Mouse (Mus musculus) inflammation-experienced regulatory T-cells, adult 6 months (primary cell): Measurements from ENCODE around the gene Pigk. TPM values are rescaled to one million over a fixed set of nuclear protein-coding genes. Genes with fewer than 3 reads are reported as not detected.

Experiments used
- ATAC-seq: one replicate; pipeline ENCODE4 v1.8.0; 2017
- polyA plus RNA-seq, 3 experiments: library from polyadenylated mRNA; unstranded; fragments of 100-300 nt; shearing (Covaris generic); gene quantifications; one replicate each; pipeline ENCODE4 v1.2.1; 2017

Pigk gene
- polyA plus RNA-seq, 3 experiments from 2014 or later = 43.0 to 63.4 (median 56.5) TPM

DNA sequence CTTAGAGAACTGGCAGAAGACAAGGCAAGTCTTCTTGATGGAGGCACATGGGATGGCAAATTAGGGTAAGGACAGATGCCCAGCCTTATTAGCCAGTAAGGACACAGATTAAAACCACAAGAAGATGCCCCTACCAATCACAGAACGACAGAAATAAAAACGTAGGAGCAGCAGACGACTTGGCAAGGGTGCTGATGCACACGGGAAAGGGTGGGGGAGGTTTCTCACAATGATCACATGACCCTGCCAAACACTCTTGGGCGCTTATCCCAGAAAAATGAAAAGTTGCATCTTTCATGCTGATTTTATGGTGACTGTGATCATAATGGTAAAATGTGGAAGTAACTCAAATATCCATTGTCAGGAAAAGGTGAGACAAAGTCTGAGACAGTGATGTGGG is 193.2 kb downstream of the Pigk start:
- no peak for ATAC-seq

DNA sequence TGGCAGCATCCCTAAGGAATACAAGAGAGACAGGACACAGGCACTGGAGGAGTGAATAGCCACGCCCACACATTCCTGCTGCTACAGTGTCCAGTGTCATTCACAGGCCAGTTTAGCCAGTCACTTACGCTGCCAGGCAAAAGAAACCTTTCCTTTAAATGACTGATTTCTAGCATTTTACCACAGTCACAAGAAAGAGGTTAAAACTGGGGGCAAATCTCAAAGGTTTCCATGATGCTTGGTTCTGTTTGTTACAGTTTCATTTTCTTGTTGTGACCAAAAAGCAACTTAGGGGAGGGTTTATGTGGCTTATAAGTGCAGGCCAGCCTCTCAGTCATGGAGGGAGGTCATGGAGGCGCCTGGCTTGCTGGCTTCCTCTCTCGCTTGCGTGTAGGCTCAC is 193.8 kb downstream of the Pigk start:
- ATAC-seq = no peak

DNA sequence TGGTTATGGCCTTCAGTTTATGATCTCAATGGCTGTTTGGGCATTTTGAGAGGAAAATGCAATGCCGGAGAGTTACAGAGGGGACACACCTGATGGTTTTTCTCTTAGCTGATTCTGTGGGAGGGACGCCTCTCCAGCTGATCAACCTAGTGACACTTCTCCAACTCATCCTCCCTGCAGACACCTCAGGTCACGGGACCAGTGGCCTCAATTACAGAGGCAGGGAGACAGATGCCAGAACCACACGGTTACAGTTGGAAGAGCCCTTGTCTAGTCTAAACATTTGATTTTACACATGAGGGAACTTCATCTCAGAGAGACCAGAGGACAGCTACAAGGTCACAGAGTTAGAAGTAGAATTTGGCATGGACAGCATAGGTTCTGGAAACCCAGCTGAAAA is 197.7 kb downstream of the Pigk start:
- no peak for ATAC-seq

DNA sequence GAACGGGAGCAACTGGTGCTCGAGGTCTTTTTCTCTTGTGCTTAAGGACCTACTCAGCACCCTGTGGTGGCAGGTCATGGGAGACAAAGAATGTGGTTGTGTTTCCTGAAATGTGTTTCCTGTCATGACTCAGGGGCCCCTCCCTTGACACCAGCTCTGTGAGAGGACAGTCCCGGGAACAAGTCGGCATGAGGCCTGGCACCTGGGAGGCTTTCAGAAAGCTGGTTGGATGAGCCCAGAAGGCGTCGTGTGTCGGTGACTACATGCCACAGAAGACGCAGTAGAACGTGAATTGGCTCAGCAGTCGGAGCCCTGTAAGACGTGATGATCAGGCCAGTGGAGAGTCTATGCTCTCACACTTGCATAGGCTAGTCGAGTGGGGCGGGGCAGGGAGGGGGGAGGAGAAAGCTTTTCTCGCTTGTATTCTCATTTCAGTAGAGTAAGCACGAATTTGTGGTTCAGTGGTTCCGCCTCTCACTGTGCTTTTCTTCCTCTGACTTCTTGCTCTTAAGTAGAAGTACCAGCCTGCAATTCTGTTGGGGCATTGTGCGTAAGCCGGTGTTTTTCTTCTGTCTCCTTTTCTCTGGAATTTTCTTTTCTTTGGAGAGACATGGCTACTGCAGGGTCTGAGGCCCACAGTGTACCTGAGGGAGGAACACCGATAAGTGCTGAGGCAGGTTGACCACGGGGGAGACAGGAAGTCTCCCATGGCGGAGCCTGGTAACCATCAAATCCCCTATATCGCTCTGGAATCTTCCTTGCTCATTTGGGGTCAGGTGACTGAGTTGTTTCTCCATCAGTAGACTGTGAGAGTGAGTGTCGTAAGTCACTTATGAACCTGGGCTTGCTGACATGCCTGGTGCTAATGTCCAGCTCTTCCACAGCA is 198.6 kb downstream of the Pigk start:
- peak; percentile 83 for ATAC-seq

DNA sequence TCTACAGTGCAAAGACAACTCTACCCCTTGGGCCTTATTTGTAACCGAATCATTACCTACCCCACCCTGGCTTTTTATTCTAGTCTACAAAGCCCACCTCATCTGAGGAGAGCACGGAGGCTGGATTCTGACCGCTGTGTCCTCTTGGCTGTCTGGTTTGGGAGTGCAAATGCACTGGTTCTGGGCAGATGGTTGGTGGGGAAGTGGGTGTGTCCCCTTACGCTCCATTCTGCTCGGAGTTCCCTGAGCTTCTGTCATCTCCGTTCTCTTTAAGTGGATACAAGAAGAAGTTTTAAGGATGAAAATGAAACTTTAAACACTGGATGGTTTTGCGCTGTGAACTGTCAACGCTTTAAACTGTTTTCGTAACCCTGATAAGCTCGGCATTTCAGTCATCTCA is 199.2 kb downstream of the Pigk start:
- ATAC-seq = no peak

DNA sequence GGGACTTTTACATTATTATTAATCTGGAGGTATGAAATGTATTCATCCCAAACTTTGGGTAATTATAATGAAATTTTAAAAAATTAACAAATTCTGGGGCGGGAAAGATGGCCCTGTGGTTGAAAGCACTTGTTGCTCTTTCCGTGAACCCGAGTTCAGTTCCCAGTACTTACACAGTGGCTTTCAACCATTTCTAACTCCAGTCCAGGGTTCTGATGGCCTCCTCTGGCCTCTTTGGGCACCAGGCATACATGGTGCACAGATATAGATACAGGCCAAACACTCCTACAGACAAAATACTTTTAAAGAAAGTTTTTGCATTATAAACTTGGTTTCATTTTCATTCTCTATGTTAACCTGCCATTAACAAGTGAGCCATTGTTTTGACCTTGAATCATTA is 199.7 kb downstream of the Pigk start:
- no peak for ATAC-seq

DNA sequence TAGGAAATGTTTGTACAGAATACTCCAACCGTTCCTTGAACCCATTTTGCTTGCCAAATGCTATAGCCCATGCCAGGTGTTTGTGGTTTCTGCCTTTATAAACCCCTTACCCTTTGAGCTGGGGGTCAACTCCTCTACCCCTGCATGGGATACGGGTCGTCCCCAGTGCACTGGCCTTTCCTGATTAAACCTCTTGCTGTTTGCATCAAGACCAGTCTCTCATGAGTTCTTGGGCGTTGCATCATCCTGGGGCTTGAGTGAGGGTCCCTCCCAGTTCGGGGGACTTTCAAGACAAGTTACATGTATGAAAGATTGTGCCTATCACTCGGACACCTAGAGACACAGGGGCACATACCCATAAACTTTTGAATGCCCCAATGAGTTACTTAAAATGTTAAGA is 200.5 kb downstream of the Pigk start:
- ATAC-seq = no peak

DNA sequence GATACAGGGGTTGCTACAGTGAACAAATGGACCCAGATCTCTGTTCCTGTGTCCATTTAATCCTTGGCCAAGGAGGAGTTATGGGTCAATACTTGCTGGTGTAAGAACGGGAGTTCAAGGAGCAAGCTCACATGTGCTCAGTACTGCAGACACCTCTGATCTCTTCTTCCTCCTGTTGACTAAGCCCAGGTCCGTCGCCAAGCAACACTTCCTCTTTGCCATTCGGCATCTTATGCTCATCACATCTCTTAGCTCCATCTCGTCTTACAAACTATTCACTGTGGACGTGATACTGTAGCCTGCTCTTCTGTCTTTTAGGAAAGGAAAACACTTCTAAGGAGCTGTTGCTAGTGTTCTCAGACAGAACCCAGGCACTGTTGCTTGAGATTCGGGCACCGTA is 203.7 kb downstream of the Pigk start:
- ATAC-seq = peak; percentile 67

DNA sequence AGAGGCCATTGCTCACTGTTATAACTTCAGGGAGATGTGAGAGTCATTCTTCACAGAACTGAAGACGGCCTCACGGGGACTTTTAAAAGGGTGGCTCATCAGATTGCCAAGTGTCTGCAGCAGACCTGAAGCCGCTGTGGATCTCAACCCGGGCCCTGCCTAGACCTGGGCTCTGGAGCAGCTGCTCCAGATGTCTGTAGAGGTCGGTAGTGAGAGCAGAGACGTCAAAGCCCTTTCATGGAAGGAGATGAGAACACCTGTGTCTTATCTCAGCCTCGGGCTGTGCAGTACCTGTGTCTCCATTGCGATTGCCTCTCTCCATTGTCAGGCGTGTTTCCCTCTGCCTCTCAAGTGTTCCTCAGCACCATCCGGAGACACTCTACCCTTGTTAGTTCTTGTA is 205.2 kb downstream of the Pigk start:
- peak; percentile 18 for ATAC-seq

DNA sequence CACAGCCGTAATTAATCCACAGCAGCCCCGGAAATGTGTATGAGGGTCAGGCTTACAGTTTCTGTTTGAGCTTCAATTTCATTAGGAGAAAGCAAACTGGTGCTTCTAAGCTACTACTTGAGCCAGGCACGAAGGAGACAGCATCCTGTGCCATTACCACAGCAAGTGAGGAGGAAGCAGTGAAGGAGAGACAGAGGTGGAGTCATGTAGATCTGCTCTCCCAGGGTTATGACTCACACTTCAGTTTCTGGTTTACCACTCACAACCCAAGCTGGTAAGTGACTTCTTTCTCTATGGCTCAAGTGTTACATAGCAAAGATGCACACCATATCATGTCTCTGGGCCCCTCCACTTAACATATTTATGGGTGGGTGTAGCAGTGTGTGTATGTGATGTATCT is 206.5 kb downstream of the Pigk start:
- peak; percentile 88 for ATAC-seq

DNA sequence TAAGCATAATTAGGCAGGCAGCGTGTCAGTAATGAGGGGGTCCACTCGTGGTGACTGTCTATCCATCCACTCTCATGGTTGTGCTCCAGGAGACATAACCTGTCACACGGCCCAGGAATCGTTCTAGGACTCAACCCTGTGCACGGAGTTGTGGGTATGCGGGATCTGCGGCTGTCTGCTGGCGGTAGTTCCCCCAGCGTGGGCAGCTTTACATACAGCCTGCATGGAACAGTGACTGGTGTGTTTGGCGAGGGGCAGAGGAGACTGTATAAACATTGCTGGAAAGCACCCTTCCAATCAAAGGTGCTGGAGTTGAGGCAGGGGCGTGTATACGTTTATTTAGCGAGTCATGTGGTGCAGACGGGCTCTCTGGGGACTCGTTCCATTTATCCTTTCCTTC is 209.6 kb downstream of the Pigk start:
- ATAC-seq = no peak

DNA sequence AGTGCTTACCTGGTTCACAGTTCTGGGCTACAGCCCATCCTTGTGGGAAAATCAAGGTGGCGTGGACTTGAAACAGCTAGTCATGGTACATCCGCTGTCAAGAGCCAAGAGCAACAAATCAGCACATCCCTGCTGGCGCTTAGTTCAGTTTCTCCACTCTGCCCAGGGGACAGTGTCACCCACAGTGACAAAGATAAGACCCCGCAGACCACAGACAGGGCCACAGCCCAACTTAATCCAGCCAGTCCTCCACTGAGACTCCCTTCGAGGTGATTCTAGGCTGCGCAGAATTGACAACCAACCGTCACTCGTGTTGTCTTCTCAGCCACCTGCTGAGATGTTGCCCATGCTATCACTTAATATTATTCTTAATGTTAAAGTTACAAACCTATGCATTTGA is 211.5 kb downstream of the Pigk start:
- ATAC-seq = no peak

DNA sequence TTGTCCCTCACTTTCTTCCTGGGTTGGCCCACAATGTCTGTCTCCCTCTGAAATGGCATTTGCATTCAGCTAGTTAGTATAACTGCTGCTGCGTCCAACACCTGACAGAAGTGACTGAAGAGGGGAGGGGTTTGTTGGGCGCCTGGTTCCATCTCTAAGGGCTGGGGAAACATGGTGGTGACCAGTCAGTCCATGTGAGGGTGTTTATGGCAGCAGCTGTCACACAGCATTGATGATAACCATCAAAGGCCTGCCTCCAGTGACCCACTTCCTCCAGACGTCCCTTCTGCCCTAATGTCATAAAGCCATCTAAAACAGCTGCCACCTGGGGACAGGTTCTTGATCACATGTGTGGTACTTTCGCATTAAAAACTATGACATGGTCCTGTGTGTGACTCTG is 212.3 kb downstream of the Pigk start:
- peak; percentile 29 for ATAC-seq

DNA sequence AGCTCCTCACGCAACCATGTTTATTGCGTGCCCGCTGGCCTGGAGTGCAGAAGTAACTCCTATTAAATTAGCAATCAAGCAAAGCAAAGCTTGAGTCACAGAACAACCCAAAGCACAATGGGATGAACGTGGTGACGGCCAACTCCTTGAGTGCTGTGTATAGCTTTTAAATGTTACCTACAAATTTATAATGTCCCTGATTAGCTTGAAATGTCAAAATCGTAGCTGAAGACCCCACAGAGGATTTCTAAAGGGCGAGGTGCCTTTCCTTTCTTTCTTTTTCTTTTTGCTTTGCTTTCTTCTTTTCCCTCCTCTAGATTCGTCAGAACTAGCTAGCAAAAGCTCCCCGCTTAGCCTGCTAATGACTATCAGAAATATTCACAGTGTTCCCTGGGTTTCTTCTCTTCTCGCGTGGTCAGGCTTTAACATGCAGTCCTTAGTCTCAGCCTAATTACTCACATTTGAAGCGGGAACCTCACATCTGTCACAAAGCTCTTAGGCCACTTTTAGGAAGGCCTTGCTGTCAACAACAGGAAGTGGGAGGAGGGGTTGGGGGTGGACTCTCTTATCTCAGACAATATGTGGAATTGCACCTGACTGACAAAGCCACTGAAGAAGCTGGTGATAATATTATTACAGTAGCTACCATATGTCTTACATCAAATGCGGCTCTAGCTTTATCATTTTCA is 214.5 kb downstream of the Pigk start:
- peak; percentile 60 for ATAC-seq

DNA sequence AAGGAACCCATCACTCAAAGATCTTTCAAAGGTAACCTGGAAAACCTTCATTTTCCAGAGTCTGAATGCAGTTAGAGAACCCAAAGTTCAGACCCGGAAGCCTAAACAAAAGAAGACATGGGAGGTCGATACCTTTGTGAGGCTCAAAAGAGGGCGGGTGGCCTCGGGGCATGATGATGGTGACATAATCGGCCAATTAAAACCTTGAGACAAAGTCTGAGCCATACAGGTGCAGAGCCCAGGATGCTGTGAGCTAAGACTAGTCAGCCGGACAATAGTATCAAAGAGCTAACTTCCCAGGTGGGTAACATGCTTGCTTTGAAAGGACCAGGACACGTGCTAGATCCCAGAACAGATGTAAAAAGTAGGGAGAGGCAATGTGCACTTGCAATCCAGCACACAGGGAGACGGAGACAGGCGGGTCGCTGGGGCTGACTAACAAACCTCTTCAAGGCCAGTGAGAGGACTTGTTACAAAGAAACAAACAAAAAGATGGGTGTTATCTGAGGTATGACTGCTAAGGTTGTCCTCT is 215.4 kb downstream of the Pigk start:
- ATAC-seq = peak; percentile 25

DNA sequence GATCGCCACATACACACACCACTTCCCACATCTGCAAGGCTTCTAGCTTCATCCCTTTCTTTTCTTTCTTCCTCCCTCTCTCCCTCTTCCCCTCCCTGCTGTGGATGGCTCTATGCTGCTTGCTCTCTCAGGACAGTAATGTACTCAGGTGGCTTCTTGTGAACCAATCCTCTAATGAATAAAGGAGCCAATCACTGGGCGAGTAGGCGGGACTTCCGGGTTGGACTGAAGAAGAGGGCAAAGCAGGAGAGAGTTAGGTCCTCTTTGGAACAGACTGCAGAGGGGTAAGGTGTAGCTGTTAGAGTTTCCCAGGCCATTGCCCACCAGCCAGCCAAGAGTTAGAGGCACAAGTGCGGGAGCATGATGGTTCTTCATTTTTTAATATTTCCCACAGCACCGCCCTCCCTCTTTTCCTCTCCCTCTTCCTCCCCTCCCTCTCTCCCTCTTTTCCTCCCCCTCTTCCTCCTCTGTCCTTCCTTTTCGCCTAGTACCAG is 215.9 kb downstream of the Pigk start:
- ATAC-seq = peak; percentile 76

DNA sequence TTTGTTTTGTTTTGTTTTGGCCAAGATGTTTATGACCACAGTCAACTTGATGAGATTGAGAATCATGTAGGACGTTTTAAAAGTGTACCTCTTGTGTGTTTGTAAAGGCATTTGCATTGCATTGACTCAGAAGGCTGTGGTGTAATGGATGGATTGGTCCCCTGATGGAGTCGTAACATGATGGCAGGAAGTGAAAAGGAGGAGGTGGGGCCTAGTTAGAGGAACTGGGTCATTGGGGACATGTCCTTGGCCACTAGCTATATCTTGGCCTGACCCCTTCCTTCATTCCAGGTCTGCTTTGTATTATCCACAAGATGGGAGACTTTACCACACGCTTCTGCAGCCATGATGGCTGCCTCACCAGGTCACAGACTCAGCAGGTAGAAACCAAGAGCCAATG is 217.5 kb downstream of the Pigk start:
- ATAC-seq = no peak

DNA sequence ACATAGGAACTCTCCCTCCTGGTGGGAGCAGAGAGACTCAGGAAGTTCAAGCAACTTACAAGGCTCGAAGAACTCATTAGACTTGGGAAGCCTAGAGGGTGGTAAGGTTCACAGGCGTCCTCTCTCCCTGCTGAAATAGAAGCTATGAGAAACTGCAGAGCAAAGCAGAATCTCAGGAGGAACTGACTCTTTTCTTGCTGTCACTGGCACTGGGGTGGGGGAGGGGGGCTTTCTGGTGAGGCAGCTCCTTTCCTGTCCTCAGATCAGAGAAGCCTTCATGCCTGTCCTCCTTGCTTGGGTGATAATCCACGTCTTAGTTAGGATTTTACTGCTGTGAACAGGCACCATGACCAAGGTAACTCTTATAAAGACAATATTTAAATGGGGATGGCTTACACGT is 218.2 kb downstream of the Pigk start:
- no peak for ATAC-seq

DNA sequence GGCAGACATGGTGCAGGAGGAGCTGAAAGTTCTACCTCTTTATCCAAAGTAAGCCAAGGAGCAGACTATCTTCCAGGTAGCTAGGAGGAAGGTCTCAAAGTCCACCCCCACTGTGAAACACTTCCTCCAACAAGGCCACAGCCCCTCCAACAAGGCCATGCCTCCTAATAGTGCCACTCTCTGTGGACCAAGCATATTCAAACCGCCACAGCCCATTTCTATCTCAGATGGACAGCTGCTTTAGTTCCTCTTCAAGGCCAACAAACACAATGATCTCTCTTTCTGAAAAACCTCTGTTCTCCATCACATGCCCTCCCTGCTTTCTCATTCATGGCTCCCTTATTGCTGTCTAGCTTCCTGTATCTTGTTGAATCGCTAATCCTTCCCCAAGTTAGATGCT is 218.6 kb downstream of the Pigk start:
- no peak for ATAC-seq

DNA sequence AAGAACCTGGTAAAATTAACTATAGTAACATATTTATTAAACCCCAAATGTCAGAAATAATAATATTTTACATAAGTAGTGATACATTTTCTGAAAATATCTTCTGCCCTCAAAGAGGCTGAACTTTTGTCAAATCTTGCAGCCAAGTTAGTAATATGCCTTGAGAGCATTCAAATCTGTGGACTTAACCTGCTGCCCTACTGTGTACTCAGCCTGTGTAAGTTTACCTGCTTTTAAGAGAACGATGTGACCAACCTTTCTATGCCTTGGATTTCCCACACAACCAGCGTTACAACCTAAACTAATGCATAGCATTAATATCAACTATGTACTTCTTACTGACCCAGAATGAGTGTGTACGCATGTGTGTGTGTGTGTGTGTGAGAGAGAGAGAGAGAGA is 219.8 kb downstream of the Pigk start:
- ATAC-seq = no peak

DNA sequence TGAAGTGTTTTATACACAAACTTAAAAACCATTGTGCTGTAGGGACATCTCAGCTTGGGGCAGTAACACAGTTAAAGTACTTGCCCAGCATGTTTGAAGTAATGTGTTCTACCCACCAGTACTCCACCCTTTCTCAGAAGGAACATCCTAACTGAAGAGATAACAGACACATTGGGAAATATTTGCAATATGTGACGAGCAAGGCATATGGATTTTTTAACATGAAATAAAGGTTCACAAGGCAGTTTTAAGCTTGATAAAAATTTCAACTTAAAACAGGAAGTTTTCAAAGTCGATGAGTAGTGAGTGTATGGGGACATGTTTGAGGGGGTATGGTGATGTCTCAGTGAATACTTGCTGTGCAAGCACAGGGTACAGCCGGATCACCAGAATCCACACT is 222.4 kb downstream of the Pigk start:
- ATAC-seq = no peak

DNA sequence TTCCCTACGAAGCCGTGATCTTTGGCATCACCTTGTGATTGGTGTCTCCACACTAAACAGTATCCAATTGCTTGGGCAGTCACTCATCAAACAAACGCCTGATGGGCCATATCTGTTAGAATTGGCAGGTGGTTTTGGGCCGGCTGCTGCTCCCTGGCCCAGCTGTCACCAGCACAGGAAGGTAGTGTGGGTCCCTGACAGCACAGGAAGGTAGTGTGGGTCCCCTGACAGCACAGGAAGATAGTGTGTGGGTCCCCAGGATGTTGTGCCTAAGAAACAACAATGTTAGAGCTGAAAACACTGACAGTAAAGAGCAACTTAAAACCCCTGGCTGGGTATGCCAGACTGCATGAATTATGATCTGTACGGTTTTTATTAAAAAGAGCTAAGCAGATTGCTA is 227.8 kb downstream of the Pigk start:
- ATAC-seq = peak; percentile 90

DNA sequence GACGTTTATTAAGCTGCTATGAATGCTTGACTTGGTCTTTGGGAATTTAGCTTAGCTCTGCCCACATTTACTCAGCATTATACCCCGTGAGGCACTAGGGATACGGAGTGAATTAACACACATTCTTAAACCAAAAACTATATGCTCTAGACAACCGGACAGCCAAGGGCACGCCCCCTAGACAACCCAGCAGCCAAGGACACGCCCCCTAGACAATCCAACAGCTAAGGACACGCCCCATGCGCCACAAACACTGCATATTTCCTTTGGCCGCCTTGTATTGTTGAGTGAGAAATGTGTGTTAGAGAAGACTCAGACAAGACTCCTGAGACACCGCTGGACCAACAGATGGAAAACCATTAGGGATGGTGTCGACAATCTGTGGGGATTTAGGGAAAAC is 229.1 kb downstream of the Pigk start:
- peak; percentile 77 for ATAC-seq

DNA sequence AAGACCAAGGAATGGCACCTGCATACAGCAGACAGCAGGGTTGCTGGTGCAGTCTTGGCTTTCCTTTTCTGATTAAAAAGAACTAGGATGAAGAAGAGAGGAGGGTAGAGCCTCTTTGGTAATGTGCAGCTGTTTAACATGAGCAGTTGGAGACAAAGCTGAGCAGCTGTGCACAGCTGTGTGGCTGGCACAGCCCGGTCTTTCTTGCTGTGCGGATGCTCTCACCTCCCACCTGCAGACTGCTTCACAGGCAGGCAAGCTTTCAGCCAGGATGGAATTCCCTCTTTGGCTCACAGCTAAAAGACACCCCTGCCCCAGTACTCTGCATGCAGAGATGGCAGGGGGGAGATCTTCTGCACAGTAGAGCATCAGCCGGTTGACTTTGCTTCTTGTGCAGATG is 230.9 kb downstream of the Pigk start:
- ATAC-seq = no peak
